Mouse (Mus musculus): ENCODE measurements around the gene Tas2r143.

- no peak for TF ChIP-seq CTCF (IDR thresholded peaks at IDR 0.05; ENCODE audit: extremely low read depth, insufficient read depth, insufficient read length, insufficient replicate concordance)
- no peak for TF ChIP-seq POLR2A (IDR thresholded peaks at IDR 0.05; ENCODE audit: low read depth, low read length)
These were observed 37.5 kb upstream of the Tas2r143 start for GRCm38 (mm10) chr6:42362497-42362896.

Measured in spleen, adult 2 months (tissue).